Mouse (Mus musculus): ENCODE measurements around the gene Rom1.
A peak's percentile ranks its signal among the peaks of the same experiment; 100 is the strongest.
"Not testable (repeated sequence)": the region's sequence is repeated elsewhere in the genome, so short reads cannot be mapped to it uniquely, and the experiment has no call there.

Gene Rom1

DNA sequence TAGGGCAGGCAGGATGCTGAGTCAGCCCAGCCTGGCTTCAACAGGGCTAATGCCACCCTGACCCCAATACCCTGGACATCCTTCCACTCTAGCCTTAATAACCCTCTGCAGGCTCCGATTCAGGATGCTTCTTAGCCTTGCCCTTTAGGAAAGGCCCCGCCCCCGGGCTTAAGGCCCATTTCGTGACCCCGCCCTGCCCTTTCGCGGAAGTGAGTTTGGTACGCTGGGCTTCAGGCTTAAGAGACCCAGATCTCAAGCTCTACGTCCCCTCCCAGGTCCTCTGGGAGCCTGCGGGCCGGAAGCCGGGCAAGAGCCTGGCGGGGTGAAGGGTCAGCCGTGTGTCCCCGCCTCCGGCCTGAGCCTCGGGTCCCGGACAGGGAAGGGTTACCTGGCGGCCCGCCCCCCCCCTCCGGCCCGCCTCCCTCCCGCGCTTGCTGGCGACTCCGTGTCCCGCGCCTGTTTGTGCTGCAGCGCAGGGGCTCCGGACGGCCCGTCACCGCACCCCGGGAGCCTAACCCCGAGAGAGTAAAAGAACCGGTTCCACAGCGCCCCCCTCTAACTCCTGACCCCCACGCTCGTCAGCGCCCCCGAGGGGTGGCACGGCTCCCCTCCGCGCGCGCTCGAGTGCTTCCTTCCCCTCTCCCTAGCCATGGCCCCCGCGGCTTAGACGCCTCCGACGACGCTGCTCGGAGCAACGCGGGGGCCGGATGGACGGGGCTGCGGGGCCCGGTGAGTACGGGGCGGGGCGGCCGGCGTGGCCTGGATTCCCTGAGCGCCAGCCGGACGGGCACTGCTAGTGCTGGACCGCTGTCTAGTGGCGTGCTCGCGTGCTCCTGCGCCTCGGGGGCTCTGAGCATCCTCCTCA, at the start of gene Rom1, which contains the start of gene Eml3:
Gene Rom1, minus strand, starts transcription at position 133 of the 865 bp plus-strand sequence.
Gene Eml3, plus strand, starts transcription at position 329 of the 865 bp plus-strand sequence.
- DNase-seq, result peak; percentile 88

DNA sequence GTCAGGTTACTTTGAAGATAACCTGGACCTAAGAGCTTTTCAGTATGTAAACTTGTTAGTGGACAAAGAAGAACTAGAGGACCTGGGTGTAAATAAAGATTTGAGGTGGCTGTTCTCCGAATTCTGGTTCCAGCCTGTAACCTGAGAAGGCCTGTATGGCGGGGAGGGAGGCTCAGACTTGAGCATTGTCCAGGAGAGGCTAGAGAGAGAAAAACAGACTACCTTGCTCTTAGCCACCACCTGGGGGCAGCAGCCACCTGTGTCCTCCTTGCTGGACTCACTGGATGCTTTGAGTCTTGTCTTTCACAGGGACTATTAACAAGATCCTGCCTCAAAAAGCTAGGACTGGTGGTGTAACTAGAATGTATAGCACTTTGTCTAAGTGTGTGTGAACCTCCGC, 47.4 kb upstream of the Rom1 start:
- peak; percentile 53 for DNase-seq

DNA sequence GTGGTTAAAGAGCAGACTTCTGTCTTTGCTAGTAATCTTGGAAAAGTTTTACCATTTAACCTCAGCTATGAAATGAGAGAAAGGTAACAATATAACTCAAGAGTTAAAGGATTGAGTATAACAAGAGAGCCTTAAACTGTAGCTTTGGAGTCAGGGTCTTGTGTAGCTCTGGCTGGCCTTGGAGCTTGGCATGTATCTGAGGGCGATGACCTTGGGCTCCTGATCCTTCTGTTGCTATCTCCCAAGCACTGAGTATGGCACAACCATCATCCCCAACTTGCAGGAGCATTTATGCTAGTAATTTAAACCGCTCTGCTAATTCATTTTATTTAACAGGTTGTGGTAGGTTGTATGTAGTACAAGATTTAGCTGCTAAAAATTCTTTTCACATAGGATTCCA, 46.3 kb upstream of the Rom1 start:
- no peak for DNase-seq

DNA sequence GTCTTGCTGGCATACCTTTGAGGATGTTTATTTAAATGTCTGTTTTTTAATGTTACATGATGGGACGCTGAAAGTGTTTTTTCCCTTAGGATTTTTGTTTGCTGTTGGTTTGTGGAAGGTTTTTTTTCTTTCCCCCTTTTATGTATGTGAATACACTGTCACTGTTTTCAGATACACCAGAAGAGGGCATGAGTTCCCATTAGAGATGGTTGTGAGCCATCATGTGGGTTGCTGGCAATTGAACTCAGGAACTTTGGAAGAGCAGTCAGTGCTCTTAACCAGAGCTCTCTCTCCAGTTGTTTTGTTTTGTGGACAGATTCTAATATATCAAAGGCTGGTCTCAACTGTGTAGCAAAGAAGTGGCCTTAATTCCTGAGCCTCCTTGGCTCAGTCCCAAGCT, 45.5 kb upstream of the Rom1 start:
- DNase-seq, result no peak

DNA sequence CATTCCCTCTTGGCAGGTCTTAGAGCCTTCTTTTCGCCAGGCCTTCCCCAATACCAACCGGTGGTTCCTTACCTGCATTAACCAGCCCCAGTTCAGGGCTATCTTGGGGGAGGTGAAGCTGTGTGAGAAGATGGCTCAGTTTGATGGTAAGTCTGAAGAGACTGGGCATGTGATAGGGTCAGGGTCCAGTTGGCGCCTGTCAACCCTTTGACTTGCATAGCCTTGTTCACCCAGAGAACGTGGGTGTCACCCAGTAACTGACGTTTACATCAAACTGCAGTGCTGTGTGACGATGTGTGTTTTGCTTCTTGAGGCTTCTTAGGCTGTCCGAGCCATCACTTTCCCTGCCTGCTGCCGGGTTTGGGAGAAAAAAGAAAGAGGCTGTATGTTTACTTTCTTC, 43.3 kb upstream of the Rom1 start:
- DNase-seq, result not testable (repeated sequence)

DNA sequence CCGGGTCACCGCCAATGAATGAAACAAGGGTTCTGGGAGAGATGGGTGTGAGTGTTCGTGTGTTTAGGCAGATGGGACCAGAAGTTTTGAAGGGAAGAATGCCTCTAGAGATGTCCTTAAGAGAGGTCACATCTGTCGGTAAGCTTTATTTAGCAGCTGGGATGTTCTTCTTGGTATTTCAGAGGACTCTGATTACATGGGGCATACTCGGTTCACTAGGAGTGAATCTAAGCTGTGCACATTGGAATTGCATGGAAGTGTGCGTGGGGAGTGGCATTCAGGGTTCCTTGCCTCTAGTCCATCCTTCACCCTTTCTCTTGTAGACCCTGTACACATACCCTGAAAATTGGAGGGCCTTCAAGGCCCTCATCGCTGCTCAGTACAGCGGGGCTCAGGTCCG, 38.7 kb upstream of the Rom1 start:
- no peak for DNase-seq

DNA sequence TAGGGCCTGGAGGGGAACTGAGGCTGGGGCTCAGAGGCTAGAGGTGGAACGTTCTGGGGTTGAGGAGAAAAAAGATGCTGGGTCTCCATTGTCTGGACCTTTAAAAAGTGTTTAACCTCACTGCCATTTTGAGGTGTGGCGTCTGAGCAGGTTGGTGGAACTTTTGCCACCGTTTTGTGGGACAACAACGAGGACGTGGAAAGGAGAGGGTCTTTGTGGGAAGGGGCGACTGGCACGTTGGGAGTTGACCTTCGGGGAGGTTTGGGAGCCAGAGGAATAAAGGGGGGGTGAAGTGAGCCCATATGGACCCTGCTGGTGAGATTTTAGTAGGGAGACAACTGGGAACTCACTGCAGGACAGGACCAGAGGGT, 38.2 kb upstream of the Rom1 start:
- no peak for DNase-seq

DNA sequence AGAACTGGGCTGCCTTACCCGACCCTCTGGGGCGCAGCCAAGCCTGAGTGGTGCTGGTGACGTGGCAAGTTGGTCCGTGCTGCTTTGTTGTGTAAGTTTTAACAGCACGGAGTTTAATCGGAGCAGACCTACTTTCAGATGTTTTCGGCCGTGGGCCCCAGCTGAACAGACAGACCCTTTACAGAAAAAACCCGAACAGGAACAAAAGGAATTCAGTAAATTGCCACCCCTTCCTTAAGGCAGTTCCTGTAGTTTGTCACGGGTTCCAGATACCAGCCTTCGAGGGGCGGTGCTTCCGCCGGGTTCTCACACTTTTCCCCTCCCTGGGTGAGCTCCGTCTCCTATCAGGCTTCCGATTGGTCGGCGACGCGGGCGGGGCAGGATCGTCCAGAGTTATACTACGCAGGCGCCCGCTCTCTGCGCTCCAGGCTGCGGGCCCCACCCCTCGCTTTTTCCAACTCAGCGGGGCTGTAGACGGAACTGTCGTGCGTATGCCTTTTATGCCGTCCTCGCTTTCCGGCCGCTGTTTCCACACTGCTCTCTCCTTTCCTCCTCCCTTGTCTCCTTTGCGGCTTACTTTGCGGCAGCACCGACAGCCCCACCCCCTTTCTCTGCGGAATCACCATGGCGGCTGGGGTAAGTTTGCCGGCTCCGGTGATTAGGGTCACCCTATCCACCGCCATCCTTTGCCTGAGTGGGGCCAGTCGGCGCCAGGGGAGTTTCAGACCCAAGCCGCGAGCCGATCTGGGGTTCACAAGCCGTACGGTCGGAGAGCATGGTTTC, 37.6 kb upstream of the Rom1 start, which contains the start of gene Eef1g:
Gene Eef1g, plus strand, starts transcription at position 452 of the 783 bp plus-strand sequence.
- peak; percentile 99 for DNase-seq

DNA sequence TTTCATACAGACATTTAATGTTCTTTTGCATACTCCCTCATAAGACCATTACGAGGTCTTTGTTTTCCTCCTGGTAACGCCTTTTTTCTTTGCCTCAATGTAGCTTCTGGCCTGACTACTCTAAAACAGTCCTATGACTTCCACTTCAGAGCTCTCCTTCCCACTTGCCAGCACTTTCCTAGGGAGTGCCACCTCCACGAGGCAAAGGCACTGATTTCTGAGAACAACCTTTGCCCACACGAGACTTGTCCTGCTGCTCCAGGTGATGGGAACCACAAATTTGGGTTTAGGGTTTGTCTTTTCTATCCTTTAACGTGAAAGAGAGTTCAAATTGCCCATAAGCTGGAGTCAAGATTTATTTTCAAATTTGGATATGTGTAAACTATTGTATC, 37.0 kb upstream of the Rom1 start:
- peak; percentile 64 for DNase-seq

DNA sequence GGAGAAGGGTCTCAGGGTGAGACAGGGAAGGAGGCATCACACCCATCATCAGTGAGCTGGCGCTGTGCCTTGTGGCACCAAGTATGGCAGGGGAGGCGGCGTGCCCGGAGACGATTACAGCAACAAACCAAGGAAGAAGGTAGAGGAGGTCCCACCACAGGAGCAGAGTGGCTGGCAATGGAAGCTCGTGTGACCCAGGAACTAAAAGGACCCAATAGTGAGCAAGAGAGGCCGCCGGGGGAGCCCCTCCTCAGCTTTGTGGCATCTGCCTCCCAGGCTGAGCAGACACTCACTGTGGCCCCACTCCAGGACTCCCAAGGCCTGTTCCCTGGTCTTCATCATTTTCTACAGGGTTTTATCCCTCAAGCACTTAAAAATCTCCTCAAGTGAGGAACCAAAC, 36.6 kb upstream of the Rom1 start:
- DNase-seq, result peak; percentile 70

DNA sequence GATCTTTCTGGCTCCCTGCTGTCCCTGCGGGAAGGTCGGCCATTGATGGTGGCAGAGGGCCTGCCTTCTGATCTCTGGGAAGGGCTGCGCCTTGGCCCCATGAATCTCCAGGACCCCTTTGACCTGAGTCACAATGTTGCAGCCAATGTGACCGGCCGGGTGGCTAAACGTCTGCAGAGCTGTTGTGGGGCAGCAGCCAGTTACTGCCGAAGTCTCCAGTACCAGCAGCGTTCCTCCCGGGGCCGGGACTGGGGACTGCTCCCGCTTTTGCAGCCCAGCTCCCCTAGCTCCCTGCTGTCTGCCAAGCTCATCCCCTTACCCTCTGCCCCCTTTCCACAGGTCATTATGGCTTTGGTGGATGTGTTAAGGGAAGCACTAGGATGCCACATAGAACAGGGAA, 35.9 kb upstream of the Rom1 start:
- DNase-seq, result no peak

DNA sequence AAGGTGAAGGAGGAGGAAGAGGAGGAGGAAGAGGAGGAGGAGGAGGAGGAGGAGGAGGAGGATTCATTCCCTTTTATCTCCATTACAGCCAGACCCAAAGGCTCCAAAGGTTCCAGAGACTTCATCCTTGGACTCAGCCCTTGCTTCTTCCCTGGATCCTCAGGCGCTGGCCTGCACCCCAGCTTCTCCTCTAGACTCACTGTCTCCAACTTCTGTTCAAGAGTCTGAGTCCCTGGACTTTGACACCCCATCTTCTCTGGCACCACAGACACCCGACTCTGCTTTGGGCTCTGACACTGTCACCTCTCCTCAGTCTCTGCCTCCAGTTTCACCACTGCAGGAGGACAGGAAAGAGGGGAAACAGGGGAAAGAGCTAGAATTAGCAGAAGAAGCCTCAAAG, 33.1 kb upstream of the Rom1 start:
- no peak for DNase-seq

DNA sequence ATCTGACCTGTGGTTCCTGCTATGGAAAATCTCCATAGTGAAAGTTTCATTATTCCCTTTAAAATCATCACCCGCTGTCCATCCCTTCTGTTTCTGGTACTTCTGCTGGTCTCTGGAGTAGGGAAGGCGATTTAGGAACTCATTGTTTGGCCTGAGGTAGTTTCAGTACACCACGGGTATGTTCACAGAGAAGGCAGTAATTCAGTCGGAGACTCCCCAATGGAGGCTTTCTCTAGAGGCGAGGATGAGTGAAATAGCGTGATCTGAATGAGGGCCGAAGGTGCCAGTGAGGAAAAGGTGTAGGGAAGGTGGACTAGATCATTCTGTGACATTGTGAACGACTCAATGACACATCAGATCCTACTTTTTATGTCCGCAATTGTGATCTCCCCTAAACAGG, 25.0 kb upstream of the Rom1 start:
- DNase-seq, result no peak

DNA sequence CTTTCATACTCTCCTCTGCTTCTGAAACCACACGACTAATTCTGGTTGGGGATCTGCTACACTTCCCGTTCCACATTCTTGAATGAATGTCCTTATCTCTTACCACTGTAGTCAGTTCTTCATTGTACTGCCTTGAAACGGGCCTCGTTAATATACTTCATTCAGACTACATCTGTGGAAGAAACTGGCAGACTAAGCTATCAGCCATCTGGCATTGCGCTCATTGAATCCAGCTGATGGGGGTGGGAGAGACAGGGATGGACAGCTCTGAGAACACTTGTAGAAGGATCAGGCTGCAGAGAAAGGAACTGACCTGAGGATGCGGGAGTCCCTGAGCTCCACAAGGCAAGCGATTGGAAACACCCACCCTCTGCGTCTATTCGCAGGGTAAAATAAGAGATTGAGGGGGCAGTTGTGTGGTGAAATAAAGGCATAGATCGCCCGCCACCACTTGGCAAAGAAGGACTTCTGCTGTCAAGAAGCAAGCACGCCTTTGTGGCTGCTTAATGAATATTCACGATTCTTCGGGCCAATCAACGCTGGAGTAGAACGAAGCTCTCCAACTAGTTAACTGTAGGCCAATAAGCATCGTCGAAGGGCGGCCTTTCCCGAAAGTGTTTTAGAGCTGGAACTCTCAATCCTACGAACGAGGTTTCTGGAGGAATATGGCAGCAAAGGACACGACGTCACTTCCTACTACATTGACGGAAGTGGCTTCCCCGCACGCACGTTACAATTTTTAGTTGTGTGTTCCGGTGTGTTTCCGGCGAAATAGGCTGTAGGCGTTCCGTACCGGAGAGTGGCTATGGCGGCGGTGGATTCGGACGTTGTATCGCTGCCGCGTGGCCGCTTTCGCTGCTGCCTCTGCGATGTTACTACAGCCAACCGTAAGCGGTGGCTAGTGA, 24.2 kb upstream of the Rom1 start, which contains the start of gene Tut1:
Gene Tut1, plus strand, starts transcription at position 713 of the 905 bp plus-strand sequence.
- peak; percentile 95 for DNase-seq

DNA sequence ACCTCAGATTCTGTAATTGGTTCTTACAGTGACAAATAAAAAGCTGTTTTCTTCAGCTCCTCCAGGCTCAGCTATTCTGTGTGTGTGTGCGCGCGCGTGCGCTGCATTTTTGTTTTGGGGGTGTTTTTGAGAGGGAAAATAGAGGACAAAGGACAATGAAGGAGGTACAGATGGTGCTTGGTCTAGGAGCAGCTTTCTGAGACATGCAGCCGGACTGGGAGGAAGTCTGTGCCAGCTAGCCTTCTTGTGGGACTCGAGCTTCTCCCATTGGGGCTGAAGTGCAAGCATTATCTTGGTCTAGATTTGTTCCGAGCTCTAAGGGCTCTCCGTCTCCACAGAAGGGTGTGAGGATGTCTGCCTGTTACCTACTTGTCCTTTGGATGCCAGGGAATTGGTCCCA, 23.1 kb upstream of the Rom1 start:
- DNase-seq, result no peak

DNA sequence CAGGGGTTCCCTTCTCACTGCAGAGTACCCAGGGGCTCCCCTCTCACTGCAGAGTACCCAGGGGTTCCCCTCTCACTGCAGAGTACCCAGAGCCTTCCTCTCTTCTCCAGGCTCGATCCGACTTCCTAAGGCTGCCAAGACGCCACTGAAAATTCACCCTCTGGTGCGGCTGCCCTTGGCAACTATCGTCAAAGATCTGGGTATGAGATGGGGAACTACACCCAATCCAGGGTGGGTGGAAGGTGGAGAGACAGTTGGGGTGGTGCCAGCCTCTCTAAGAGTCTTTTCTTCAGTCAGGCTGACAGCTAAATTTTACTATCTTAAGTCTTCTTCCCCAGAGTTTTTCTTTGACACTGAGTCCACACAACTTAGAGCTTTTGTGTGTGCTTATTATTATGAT, 21.0 kb upstream of the Rom1 start:
- no peak for DNase-seq

DNA sequence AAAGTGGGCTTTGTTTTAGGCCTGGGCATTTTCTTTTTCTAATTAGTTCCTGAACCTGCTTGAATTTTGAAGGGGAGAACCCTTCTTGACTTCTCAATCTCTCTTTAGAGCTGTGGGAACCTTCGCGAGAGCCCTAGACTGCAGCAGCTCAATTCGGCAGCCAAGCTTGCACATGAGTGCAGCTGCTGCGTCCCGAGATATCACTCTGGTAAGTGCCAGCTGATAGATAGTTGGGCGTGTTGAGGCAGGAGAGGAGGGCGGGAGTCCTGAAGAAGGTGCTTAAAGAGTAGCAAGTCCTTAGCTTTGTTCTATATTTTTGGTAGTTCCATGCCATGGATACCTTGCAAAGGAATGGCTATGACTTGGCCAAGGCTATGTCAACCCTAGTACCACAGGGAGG, 17.8 kb upstream of the Rom1 start:
- DNase-seq, result no peak

DNA sequence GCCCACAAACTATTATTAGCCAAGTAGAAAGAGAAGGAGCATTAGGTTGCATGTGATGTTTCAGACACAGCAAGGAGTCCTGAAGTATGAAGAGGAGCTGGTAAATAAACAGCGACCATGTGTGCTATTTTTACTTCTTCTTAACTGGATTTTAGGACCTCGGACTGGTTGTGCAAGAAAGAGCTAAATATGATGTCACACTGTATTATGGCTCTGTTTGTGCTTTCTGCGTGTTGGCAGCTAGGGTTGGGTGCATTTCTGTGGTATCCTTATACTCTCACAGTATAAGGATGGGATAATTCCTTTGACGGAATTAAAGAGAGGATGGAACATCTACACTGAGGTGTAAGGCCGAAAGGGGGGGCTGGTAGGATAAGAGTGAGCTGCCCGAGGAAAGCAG, 16.1 kb upstream of the Rom1 start:
- DNase-seq, result no peak

DNA sequence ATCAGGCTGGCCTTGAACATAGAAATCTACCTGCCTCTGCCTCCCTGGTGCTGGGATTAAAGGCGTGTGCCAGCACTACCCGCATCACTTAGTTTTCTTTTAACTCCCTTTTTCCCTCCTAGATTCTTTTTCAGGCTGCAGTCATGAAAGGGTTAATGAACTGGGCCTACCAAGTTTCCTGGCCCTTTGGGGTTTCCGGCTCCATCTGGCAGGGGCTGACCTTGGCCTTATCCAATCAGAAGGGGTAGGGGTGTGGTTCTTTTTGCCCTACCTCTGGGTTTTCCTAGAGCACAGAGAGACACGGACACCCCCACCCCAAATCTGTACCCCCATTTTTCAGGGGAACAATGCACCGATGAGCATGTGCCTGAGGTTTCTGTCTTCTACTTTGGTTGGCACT, 15.6 kb upstream of the Rom1 start:
- DNase-seq, result no peak

DNA sequence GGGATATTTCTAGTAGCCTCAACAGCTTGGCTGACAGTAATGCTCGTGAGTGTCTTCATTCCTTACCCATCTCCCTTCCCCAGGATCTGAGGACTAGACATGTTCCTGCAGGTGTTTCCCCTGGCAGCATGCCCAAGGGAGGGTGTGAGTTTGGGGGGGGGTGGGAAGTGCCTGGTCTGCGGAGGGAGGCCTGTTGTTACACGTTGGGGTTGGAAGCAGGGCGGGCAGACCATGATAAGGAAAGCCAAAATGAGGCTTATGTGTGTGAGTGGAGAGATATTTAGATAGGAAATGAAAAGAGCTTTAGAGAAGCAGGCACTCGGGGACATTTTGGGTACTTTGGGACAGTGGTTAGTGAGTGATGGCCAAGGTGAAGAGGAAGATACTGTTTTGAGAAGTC, 14.9 kb upstream of the Rom1 start:
- DNase-seq, result no peak

DNA sequence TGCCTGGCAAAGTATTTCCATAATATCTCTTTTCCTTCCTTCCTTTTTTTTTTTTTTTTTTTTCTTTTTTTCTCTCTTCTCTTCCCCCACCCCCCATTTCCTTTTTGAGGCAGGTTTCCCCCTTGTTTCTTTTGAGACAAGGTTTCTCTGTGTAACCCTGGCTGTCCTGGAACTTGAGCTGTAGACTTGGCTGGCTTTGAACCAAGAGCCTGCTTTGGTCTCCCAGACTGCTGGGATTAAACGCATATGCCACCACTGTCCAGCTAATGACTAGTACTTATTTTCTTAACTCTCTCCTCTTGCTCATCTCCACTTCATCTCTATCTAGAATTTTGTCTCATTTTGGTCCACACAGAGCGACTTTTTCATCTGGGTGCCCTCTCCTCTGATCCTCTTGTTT, 13.9 kb upstream of the Rom1 start:
- DNase-seq, result no peak

DNA sequence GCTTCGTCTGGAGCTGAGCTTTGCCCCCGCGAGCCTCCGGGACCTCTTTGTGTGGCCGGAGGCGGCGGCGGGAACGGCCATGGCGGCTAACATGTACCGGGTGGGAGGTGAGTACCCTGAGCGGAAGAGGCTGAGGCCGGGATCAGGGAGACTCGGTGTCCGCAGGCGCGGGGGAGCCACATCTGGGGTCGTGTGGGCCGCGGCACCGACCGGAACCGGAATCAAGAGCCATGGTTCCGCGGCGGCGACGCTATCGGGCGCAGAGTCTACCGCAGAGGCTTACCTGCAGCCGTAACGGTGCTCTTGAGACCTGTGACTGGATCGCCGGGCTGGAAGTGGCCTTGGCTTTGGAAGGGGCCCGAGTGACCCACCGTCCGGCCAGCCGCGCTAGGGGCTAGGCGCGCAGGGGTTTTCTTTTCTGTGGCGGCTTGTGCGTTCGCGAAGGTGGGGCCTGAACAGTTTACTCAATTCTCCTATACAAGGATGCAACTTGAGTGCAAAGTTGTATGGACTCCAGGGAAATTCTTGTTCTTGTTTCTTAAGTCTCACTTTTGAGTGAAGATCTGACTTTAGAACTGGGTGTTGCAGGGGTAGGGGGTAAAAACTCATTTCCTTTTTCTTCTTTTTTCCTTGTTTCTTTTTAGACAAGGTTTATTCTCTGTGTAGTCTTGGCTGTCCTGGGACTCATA, 13.3 kb upstream of the Rom1 start:
- no peak for DNase-seq

All from cerebellum, adult 9-10 months (tissue).